Mouse (Mus musculus) heart, postnatal 4 days (tissue): ENCODE data around the gene Crabp2. TPM values are rescaled to one million over a fixed set of nuclear protein-coding genes. Genes with fewer than 3 reads are reported as not detected.
A peak's percentile ranks its signal among the peaks of the same experiment; 100 is the strongest.

Source experiments
- DNase-seq: peaks from one replicate; pipeline ENCODE4 v3.0.0; 2021
- total RNA-seq, 2 experiments: library from RNA; stranded (reverse); gene quantifications; 2 replicates each; pipeline ENCODE4 v1.2.3; 2021

The Crabp2 gene
- total RNA-seq, 2 experiments from 2014 or later, result 0.91 to 1.0 TPM

DNA sequence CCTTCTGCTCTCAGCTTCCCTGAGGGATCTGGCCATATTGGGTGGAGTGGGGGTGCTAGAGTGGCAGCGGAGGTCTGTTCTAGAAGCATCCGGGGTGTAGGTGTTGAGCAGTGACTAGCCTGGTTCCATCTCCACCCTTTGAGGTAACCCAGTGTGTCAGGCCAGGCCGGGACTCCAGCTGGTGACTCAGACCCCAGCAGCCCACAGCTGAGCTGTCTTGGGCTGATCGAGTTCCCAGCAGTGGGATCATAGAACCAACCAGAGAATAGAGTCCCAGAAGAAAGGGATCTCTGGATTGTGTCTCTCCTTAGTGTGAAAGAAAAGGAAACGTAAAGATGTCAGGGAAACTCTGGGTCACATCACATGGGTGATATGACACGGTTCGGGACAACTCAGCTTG, 10.9 kb downstream of the Crabp2 start:
- no peak for DNase-seq

DNA sequence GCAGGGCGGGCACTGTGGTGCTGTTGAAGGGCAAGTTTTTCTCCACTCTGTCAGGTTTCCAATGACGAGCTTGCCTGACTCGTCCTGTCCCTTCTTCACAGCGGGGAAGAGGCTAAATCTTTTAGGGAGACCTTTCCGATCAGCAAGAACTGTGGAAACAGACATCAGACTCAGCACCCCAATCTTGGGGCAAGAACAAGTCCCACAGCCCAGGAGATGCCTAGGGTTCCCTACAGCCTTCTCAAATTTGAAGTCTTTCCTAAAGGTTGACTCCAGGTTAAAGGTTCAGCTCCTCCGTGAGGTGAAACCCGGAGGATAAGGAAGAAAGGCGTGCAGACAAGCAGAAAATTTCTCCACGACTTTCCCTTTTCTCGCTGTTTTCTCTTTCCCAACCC, 11.7 kb downstream of the Crabp2 start:
- no peak for DNase-seq

DNA sequence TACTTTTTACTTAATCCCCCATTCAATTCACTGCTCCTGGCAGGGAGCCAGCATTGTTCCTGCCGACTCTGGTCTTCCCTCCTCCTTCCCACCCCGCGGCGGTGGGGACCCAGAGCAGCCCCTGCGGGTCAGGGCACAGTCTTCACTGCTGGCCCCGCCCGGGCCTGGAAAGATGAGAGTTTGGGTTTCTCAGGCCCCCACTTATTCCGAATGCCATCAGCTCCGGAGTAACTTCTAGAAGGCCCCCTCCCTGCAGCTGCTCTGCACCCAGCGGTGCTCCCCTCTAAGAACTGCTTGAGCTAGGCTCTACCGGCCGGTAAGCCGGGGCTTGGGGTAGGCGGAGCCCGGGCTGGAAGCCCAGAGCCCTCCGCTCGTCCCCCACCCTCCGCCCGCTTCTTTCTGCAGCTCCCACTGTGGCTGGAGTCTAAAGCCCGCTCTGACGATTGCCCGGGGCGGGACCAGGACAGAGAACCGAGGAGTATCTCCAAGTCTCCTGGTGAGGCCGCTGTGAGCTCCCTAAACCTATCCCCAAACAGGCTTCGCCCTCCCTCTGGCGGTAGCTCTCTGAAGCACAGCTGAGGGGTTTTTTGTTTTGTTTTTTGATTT, 12.2 kb downstream of the Crabp2 start:
- peak; percentile 94 for DNase-seq

DNA sequence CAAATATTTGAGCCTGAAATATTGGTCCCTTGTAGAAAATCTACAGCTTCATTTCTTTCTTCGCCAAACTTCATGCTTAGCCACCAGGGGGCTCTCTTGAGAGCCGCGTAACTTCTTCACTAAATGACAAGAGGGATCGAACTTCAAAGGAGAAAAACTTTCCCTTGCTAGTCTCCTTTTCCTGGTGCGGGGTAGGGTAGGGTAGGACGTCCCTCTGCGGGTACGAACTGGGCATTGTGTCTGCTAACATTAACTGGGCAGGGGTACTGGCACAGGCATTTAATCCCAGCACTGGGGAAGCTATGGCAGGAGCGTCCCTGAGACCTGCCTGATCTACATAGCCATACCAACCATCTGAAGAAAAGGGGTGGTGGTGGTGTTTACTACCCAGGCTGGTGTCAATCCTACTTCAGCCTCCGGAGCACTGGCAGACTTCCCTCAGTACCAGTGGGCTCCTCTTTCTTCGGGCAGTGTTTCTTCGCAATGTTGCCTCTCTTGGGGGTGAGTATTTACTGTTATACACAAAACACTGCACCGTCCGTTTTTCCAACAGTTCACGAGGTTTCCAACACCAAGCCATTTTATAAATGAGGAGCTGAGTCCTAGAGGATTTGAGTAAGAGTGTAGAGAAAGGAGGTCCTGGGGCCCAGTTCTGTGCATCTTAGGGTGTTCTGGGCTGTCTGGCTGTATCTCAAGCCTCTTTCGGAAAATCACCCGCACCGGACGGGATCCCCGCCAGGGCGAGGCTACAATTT, 21.9 kb downstream of the Crabp2 start:
- DNase-seq, result peak; percentile 74

DNA sequence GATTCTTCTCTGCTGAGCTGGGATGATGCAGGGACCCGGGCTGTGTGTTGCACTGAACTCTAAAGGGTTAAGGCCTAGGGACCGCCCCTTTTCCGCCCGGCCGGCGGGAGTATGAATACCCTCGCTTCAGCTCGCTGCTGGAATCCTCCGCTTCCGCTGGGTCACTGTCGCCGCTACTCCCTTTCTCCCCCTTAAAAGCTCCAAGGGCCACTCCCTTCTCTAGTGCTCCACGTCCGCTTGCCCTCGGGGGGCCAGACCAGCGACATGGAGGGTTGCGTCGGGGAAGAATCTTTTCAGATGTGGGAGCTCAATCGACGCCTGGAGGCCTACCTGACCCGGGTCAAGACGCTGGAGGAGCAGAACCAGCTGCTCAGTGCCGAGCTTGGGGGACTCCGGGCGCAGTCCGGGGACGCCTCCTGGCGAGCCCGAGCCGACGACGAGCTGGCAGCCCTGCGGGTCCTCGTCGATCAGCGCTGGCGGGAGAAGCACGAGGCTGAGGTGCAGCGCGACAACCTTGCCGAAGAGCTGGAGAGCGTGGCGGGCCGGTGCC, 22.5 kb downstream of the Crabp2 start, which contains the start of gene Nes:
TSS of gene Nes (plus strand) at position 140 of the 550 bp plus-strand sequence.
- peak; percentile 86 for DNase-seq

DNA sequence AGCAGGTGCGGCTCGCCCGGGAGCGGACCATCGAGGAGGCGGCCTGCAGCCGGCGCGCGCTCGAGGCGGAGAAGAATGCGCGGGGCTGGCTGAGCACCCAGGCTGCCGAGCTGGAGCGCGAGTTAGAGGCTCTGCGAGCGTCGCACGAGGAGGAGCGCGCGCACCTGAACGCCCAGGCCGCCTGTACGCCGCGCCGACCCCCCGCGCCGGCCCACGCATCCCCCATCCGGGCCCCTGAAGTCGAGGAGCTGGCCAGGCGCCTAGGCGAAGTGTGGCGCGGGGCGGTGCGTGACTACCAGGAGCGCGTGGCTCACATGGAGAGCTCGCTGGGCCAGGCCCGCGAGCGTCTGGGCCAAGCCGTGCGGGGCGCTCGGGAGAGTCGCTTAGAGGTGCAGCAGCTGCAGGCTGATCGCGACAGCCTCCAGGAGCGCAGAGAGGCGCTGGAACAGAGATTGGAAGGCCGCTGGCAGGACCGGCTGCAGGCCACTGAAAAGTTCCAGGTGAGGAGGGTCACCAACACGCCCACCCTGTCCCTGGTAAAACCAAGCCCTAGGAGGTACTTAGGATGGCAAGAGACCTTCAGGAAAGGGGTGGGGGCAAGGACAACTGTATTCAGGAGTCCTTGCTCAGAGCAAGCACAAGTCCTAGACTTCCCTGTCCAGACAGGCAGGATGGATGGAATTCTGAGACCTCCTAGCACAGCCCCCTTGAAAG, 23.2 kb downstream of the Crabp2 start:
- DNase-seq, result no peak

DNA sequence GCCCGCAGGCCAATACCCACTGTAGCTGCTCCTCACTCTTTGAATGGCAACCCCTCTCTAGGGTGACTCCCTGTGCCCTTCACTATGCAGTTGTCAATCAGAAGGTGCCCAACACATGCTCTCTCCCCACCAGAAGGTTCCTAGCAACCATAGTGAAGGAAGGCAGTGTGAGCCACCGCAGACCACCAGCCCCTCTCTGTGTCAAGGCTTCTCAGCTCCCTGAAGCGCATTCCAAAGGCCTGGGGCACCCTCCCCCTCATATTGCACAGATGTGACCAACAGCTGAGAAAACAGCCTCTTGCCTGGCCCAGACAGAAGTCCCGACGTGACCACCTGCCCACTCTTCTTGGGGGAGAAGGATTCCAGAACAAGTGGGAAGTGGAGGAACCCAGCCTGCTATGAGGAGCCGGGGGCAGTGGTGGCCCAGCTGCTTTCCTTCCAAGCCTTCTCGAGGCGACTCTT, 23.8 kb downstream of the Crabp2 start:
- no peak for DNase-seq

DNA sequence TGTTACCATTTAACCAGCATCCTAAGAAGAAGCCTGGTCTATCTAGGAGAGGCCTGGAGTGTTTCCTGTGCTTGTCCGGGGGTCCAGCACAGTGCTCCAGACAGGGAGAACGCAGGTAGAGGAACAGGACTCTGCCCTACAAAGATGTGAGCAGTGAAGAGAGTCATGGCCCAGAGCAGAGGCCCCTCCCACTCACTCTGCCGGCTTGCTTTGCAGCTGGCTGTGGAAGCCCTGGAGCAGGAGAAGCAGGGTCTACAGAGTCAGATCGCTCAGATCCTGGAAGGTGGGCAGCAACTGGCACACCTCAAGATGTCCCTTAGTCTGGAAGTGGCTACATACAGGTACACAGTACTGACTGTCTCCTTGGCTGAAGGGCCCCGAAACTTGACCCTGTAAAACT, 24.3 kb downstream of the Crabp2 start:
- DNase-seq, result no peak

DNA sequence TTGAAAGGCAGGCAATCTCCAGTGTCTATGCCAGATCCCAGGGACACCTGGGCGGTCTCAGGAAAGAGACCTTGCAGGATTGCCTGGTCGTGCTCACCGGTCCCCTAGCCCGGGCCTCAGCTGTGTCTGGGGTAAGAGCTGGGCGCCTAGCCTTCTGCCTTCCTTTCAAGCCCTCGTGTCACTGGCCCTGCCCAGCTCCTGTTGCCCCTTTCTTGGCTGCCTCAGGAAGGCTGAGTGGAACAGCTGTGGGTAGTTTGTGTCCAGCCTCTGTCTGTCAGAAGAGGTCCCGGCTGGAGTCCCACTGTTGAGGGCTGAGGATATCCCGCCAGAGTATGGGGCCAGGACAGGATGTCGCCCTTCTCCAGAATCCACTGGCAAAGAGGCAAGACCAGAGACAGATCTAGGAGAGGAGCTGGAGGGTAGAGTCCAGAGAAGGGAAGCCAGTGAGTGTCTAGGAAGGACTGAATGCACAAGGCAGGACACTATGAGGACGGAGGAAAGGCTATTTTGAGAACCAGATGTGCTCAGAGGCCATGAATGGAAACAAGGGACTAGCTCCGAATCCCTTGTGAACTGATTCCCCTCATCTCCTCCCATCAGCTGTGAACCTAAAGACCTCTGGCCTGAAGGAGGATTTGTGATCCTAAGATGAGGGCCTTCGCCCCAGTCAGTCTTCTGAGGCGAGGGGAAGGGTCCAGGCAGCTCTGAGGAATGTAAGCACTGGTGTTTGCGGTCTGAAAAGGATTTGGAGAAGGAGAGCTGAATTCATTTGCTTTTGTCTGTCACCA, 25.3 kb downstream of the Crabp2 start:
- no peak for DNase-seq

DNA sequence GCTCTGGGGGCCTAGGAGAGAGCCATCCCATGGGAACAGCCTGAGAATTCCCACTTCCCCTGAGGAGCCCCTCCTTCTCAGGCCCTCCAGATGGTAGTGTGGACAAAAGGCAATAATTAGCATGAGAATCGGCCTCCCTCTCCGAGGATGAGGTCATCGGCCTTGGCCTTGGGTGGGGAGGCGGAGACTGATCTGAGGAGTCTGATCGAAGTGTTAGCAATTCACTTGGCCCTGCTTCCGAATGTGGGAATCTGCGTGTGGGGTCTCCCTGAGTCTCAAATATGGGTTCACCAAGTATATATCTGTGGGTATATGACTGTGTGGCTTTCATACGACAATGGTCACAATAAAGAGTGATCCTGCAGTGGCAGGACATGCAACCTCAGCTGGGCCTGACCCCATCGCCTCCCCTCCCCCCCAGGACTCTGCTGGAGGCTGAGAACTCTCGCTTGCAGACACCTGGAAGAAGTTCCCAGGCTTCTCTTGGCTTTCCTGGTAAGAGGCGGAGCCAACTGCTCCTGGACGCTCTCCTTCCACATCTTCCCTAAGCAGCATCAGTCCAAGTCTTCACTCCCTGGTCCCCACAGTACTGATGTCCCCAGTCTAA, 26.0 kb downstream of the Crabp2 start:
- DNase-seq, result peak; percentile 66

DNA sequence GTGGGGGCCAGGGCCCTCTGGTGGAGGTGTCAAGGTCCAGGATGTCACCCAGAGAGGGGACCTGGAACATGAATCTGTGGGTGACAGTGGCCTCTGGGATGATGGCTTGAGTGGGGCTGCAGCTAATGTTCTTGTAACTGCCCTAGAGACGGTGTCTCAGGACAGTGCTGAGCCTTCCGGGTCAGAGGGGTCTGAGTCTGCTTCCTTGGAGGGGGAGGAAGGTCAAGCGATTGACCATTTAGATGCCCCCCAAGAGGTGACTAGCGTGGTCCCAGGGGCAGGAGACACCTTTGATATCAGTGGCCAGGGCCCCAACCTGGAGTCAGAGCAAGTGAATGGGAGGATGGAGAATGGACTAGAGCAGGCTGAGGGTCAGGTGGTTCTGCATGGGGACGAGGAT, 31.0 kb downstream of the Crabp2 start:
- DNase-seq, result no peak

DNA sequence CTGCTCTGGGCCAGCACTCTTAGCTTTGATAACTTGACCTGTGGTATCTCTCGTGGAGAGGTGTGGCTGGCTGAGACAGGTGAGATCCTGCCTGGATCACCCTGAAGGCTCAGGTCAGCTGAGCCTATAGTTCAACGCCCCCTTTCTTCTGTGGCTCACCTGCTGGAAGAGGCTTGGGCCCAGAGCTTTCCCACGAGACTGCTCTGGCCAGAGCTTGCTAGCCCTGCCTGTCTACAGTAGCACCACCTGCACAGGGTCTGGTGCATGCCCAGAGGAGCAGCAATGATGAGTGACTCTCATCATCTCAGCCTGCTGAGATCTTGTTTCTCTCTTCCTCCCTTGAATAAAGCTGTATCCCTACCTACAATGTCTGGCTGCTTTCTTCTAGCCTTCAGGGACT, 31.6 kb downstream of the Crabp2 start:
- no peak for DNase-seq

DNA sequence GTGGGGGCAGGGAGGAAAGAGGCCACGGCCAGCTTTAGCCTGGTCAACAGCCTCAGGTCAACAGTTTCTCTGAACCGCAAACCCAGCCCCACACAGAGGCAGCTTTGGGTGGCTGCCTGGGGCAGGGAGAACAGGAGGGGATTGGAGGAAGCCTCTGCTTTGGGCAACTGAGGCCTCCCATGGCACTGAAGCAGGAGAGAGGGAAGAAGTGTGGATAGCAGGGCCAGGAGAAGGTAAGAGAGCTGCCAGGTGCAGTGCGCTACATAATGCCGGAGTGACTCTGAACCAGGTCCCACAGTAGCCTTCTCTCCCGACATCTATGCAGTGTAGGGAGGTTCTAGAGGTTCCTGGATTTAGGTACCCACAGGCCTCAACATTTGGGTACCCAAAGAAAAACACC, 32.3 kb downstream of the Crabp2 start:
- DNase-seq, result no peak

DNA sequence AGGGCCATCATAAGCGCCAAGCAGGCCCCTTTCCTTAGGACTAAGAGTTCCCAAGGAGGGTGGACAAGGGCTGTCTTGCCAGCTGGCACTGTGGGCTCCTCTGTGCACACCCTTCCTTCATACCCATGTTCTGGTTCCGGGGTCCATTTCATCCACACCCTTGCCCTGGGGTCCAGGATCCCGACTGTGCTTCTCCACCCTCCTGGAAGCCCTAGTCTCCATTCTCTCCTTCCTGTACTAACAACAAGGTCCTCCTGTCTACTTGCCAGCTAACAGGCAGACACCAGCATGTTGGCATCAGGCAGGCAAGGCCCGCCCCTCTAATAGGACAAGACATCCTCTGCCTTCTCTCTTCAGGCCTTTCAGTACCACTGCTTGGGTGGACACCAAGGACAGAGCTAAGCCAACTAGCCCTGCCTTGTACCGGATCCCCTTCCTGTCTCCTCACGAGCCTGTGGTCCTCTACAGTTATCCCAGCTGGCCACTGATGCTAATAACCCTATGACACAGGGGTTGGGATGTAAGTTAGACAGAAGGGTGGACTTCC, 32.8 kb downstream of the Crabp2 start:
- DNase-seq, result no peak

DNA sequence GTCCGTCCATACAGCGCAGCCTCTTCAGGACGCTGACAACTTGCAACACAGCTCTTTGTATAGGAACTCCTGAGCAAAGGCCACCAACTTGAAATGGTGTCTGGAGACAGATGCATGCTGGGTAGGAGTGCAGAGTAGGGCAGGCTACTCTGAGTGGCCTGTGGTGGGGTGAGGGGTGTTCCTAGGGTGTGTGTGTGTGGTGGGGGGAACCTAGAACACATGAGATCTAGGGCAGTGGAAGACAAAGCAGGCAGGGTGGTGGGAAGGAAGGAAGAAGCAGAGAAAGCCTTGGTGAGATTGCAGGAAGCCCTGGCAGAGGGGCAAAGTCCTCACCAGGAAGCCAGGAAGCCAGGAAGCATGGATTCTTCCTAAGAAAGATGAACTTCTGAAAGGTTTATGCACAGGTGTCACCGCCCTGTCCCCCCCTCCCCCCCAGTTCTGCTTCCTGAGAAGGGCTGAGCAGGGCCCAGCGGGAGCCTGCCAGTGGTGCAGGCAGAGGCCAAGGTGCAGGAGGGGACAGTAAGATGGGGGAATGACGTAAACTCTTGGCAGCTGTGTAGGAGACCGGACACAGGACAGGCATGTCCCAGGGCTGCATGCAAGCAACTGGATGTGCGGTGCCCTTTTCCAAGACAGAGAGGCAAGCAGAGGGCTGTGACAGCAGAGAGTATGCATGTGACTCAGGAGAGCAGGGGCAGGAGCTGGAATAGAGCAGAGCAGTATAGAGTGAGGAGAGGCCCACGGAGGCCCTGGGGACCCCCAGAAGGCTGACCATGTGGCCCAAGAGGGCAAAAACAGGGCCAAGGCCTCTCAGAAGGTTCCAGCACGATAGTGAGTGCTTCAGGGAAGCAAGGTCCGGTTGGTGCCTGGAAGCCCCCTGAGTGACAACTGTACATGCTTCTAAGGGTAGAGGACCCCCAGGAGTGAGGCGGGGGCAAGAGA, 33.7 kb downstream of the Crabp2 start:
- peak; percentile 76 for DNase-seq

DNA sequence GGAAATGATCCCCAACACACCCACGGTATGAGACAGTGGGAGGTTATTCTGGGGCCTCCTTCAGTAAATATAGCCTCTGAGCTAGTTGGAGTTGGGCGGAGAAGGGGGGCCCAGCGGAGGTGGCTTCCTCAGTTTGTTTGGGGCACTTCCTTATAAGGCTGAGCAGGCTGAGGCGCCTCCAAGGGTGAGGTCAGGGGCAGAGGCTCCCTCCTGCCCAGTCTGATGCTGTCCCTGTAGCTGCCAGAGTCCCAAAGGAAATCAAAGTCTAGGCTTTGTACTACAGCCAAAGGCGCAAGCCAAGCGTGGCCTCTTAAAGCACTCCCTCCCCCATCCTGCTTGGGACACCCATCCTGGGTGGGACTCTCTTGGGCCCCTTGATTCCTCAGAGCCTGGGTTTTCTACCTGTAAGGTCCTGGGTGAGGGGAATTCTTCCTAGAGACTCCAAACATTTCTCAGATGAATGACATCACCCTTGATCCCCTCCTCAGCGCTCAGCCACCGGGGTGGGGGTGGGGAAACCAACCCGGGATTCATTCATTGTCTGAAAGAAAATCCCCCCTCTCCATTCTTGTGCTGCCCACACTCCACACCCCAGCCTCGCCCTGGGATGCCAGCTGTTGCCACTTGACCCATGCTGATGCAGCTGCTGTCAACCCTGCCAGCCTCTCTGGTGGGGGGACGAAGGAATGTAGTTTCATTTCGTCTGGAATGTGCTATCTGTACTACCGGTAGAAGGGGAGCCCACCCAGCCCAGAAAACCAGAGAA, 34.6 kb downstream of the Crabp2 start:
- DNase-seq, result peak; percentile 72

DNA sequence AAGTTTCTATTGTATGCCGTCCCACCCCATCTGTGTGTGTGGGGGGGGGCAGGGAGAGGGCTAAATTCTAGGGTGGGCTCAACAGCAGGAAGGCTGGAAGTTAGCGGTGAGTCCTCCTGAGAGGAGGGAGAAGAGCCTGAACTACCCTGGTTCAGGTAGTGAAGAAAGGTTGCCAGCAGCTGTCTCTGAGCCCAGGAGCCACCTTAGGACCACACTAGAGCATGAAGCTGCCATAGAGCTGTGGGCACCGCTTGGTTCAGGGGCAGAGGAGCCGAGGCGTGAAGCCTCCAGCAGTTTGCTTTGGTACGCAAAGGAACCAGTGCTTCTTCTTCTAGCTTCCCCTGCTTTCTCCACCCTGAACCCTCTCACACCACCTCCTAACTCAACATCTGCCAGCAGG, 35.2 kb downstream of the Crabp2 start:
- no peak for DNase-seq

DNA sequence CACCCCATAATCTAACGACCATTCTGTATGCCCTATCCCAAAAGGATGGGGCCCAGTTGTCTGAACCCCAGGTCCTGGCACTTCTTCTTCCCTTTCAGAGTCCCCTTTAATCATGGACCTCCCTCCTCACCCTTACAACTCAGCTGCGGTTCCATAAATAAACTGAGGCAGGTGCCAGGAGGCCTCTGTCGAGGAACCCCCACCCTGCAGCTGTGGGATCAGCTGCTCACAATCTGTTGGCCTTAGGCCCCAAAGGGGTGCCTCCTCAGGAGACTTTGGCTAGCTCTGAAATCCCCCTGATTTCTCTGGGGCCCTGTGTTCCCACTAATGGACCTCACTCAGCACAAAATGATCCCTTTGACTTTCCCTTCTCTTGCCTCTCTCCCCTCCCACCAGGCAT, 35.6 kb downstream of the Crabp2 start:
- no peak for DNase-seq

DNA sequence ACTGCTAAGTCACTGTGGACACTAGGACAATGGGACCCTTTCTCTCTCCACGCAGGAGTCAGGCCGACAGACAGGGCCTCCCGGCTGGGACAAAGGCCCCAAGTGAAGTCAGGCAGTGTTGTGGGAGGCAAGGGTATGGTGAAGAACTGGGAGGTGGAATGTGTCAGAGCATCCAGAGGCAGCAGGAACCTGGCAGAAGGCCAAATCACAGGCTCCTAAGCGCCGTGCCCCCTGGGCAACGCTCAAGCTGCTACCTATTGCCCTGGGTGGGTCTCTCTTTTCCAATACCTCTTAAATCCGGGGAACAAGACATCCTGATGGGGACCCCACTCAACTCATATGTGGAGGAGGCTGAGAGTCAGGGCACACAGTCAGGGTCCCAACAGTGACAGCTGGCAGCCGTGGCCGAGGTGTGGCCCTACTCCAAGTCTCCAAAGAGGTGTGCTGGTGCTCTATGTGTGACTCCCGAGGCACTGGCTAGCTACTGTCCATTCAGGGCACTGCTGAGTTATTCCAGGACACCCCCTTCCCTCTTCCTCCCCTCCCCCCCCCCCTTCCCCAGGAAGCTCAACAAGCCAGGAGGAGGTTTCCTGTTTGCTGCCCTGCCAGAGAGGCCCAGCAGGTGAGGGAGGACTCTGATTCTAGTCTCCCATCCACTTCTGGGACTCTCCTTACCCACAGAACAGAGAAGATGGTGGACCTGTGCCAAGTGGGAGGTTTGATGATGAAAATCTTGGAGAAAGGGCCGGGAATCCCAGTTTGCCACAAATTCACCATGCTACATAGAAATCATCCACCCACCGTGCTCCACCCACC, 37.2 kb downstream of the Crabp2 start:
- DNase-seq, result peak; percentile 59
